Mouse (Mus musculus): Measurements from ENCODE around the gene Srrt. TPM values are rescaled to one million over a fixed set of nuclear protein-coding genes. Genes with fewer than 3 reads are reported as not detected.

The Srrt gene
- polyA plus RNA-seq, 1 experiment from 2014 or later, result 113 TPM

DNA sequence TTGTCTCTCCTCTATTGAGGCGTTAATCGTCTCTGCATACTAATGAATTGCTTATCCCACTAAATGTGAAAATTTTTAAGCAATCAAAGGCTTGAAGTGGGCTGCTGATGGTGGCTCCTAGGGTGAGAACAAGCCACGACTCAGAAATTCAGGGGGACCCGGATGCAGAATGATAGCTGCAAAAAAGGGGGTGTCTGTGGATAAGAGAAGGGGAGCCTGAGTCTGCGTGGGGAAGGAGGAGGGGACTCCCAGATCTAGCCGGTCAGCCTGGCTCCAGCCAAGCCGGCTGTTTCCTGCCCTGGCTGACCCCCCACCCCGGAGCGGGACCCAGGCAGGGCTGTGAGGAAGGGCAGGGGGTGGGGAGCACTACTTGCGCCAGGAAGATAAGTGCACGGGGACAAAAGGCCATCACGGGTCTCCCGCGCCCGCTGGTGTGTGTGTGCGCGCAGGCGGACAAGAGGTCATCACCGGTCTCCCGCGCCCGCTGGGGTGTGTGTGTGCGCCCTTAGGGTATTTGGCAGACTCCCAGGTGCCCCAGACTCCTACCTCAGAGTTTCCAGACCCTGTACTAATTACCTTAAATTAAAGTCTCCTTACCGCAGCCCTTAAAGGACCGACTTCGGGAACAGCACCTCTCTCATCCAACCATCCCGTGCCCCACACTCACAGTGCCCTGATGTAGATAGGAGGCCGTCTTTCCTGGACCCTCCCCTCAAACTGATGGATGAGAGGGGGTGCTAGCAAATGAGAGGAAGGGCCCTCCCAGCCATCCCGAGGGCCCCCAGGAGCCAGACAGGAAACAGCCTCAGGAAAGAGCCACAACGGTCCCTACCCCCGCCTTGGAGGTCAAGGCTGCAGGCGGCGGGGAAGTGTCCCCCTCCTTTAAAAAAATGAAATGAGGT lies 41.3 kb upstream of the Srrt start:
- Histone ChIP-seq H3K9me3 (ENCODE audit: control insufficient read depth, low read length) (no peaks in the 10 kb centered on the region), H3K4me2 (ENCODE audit: low read depth, low read length) (peak overlapping the region; percentile 84), H3K4me1 (ENCODE audit: control insufficient read depth, insufficient read depth, low read length) (peaks cover 49% of the 10 kb centered on the region), H3K4me3 (ENCODE audit: low read length) (peak overlapping the region; percentile 74), H3K36me3 (ENCODE audit: control insufficient read depth, insufficient read depth, low read length) (no peaks in the 10 kb centered on the region), H3K27me3 (replicated peaks; ENCODE audit: control insufficient read depth, insufficient read depth, low read length) (no peaks in the 10 kb centered on the region), H3K9ac (ENCODE audit: low read depth, low read length) (peak overlapping the region; percentile 67), H3K27ac (ENCODE audit: low read length) (peak overlapping the region; percentile 98)
- WGBS, result 1% methylated on average over 33 of the region's 33 CpGs
- no peak for ATAC-seq

DNA sequence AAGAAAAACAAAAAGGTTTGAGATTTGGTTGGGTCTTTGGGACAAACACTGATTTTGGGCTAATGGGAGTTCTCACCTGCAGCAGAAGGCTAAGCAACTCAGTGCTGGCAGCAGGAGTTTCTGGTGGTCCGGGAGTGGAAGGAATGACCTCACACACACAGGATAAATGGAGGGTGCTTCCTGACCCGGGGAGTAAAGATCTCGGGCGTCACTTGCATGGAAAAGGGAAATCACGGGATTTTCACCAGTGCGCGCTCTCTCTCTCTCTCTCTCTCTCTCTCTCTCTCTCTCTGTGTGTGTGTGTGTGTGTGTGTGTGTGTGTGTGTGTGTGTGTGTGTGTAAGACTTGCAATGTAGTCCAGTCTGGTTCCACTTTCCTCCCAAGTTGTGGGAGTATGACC lies 40.4 kb upstream of the Srrt start:
- no peaks in the 10 kb centered on the region for H3K36me3 ChIP-seq (ENCODE audit: control insufficient read depth, insufficient read depth, low read length)
- peaks cover 48% of the 10 kb centered on the region for H3K4me1 ChIP-seq (ENCODE audit: control insufficient read depth, insufficient read depth, low read length)
- no peak for ATAC-seq
- H3K9me3 ChIP-seq (ENCODE audit: control insufficient read depth, low read length), result no peaks in the 10 kb centered on the region
- H3K27me3 ChIP-seq (replicated peaks; ENCODE audit: control insufficient read depth, insufficient read depth, low read length), result no peaks in the 10 kb centered on the region
- peak overlapping the region; percentile 98 for H3K27ac ChIP-seq (ENCODE audit: low read length)
- 14% methylated on average over 7 of the region's 7 CpGs for WGBS
- peak overlapping the region; percentile 67 for H3K9ac ChIP-seq (ENCODE audit: low read depth, low read length)
- H3K4me2 ChIP-seq (ENCODE audit: low read depth, low read length), result peak overlapping the region; percentile 84
- H3K4me3 ChIP-seq (ENCODE audit: low read length), result no peak overlapping the region; the same call in 1 of the 2 replicates

DNA sequence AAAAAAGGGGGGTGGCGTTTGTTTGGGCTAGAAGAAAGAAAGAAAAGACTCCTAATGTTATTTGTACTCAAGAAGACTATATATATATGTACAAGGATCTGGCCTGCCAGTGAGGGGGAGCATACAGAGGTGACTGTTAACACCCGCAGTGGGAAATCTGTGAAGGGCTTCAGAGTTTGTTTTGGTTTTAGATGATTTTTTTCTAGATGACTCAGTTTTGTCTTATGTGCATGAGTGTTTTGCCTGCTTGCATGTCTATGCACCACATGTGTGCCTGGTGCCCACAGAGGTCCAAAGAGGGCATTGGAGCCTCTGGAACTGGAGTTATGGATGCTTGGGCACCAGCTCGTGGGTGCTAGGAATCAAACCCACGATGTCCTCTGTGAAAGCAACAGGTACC lies 39.5 kb upstream of the Srrt start:
- no peaks in the 10 kb centered on the region for H3K9me3 ChIP-seq (ENCODE audit: control insufficient read depth, low read length)
- H3K9ac ChIP-seq (ENCODE audit: low read depth, low read length), result 0 out of 2 replicates have a peak overlapping the region, but pooled peaks have one; percentile 45
- H3K4me1 ChIP-seq (ENCODE audit: control insufficient read depth, insufficient read depth, low read length), result peaks cover 43% of the 10 kb centered on the region
- ATAC-seq, result no peak
- 0 out of 2 replicates have a peak overlapping the region, but pooled peaks have one; percentile 10 for H3K4me2 ChIP-seq (ENCODE audit: low read depth, low read length)
- WGBS, result 67% methylated on average over 4 of the region's 4 CpGs
- H3K4me3 ChIP-seq (ENCODE audit: low read length), result no peak overlapping the region
- H3K27me3 ChIP-seq (replicated peaks; ENCODE audit: control insufficient read depth, insufficient read depth, low read length), result no peaks in the 10 kb centered on the region
- peak overlapping the region; percentile 92 for H3K27ac ChIP-seq (ENCODE audit: low read length)
- H3K36me3 ChIP-seq (ENCODE audit: control insufficient read depth, insufficient read depth, low read length), result no peaks in the 10 kb centered on the region

DNA sequence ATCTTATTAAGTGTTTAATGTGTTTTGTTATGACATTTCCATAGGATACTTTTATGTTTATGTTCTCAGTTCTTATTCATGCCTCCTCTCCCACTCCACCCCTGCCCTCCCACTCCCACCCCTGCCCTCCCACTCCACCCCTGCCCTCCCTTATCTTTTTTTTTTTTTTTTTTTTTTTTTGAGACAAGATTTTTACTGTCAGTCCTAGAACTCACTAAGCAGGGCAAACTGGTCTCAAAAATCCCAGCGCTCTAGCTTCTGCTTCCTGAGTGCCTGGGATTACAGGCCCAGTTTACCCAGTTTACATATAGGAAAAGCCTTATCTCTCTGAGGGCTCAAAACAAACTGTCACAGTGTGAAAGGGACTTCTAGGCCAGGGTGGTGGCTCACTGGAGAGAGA lies 38.9 kb upstream of the Srrt start:
- Histone ChIP-seq H3K4me3 (ENCODE audit: low read length) (peak overlapping the region; percentile 15; the same call in 1 of the 2 replicates), H3K4me1 (ENCODE audit: control insufficient read depth, insufficient read depth, low read length) (peaks cover 37% of the 10 kb centered on the region), H3K27me3 (replicated peaks; ENCODE audit: control insufficient read depth, insufficient read depth, low read length) (no peaks in the 10 kb centered on the region), H3K9me3 (ENCODE audit: control insufficient read depth, low read length) (no peaks in the 10 kb centered on the region), H3K4me2 (ENCODE audit: low read depth, low read length) (peak overlapping the region; percentile 41), H3K36me3 (ENCODE audit: control insufficient read depth, insufficient read depth, low read length) (no peaks in the 10 kb centered on the region), H3K9ac (ENCODE audit: low read depth, low read length) (peak overlapping the region; percentile 45; the same call in 1 of the 2 replicates), H3K27ac (ENCODE audit: low read length) (peak overlapping the region; percentile 92)
- no peak for ATAC-seq
- 50% methylated on average over 1 of the region's 1 CpGs for WGBS

DNA sequence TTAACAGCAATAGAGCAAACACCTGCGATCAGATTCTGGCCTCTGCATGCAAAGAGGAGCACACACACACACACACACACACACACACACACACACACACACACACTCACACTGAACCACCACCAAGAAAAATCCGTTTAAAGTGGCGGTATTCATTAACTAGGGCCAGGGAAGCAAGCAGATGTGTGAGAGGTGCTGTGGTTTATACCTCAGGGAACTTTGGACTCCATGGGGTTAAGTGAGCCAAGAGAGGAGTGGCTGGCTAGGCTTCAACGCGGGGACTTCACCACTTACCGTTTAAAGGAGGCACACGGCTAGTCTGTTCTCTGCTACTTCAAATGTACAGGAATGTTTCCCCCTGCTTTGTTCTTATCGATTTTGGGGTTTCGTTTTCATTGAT lies 38.3 kb upstream of the Srrt start:
- peak; percentile 74 for ATAC-seq
- peak overlapping the region; percentile 15; the same call in 1 of the 2 replicates for H3K4me3 ChIP-seq (ENCODE audit: low read length)
- 14% methylated on average over 9 of the region's 9 CpGs for WGBS
- no peaks in the 10 kb centered on the region for H3K27me3 ChIP-seq (replicated peaks; ENCODE audit: control insufficient read depth, insufficient read depth, low read length)
- no peaks in the 10 kb centered on the region for H3K36me3 ChIP-seq (ENCODE audit: control insufficient read depth, insufficient read depth, low read length)
- H3K4me2 ChIP-seq (ENCODE audit: low read depth, low read length), result peak overlapping the region; percentile 41
- H3K27ac ChIP-seq (ENCODE audit: low read length), result peak overlapping the region; percentile 92
- no peaks in the 10 kb centered on the region for H3K9me3 ChIP-seq (ENCODE audit: control insufficient read depth, low read length)
- no peak overlapping the region for H3K9ac ChIP-seq (ENCODE audit: low read depth, low read length)
- H3K4me1 ChIP-seq (ENCODE audit: control insufficient read depth, insufficient read depth, low read length), result peaks cover 36% of the 10 kb centered on the region

DNA sequence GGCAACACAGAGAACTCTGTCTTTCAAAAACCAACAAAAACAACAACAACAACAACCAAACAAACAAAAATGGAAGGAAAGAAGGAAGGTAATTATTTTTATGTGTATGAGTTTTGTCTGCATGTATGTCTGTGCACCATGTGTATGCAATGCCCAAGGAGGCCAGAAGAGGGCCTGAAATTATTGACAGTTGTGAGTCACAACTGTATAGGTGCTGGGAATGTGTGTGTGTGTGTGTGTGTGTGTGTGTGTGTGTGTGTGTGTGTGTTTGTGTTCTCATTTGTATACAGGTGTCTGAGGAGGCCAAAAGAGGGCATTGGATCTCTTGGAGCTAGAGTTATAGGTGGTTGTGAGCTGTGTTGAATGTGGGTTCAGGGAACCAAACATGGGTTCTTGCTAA lies 36.4 kb upstream of the Srrt start:
- H3K4me1 ChIP-seq (ENCODE audit: control insufficient read depth, insufficient read depth, low read length), result peaks cover 46% of the 10 kb centered on the region
- H3K9ac ChIP-seq (ENCODE audit: low read depth, low read length), result no peak overlapping the region
- no peak overlapping the region for H3K4me2 ChIP-seq (ENCODE audit: low read depth, low read length)
- no peak overlapping the region for H3K4me3 ChIP-seq (ENCODE audit: low read length)
- H3K27me3 ChIP-seq (replicated peaks; ENCODE audit: control insufficient read depth, insufficient read depth, low read length), result no peaks in the 10 kb centered on the region
- no peaks in the 10 kb centered on the region for H3K9me3 ChIP-seq (ENCODE audit: control insufficient read depth, low read length)
- H3K27ac ChIP-seq (ENCODE audit: low read length), result peak overlapping the region; percentile 84
- ATAC-seq, result no peak
- no peaks in the 10 kb centered on the region for H3K36me3 ChIP-seq (ENCODE audit: control insufficient read depth, insufficient read depth, low read length)

DNA sequence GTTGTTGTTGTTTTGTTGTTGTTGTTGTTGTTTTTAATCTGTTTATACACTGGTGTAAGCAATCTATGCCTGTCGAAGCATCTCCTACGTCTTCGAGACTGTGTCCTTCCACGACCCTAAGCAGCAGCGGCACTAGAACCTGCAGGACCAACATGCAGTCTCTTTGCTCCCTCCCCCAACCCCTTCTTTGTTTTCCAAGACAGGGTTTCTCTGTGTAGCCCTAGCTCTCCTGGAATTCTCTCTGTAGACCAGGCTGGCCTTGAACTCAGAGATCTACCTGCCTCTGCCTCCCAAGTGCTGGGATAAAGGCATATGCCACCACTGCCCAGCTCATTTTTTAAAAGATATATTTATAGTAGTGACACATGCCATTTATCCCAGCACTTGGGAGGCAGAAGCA lies 35.9 kb upstream of the Srrt start:
- Histone ChIP-seq H3K9me3 (ENCODE audit: control insufficient read depth, low read length) (no peaks in the 10 kb centered on the region), H3K27ac (ENCODE audit: low read length) (no peak overlapping the region), H3K4me1 (ENCODE audit: control insufficient read depth, insufficient read depth, low read length) (peaks cover 42% of the 10 kb centered on the region), H3K4me3 (ENCODE audit: low read length) (no peak overlapping the region), H3K36me3 (ENCODE audit: control insufficient read depth, insufficient read depth, low read length) (no peaks in the 10 kb centered on the region), H3K27me3 (replicated peaks; ENCODE audit: control insufficient read depth, insufficient read depth, low read length) (no peaks in the 10 kb centered on the region), H3K4me2 (ENCODE audit: low read depth, low read length) (no peak overlapping the region), H3K9ac (ENCODE audit: low read depth, low read length) (no peak overlapping the region)
- no peak for ATAC-seq
- 98% methylated on average over 5 of the region's 5 CpGs for WGBS

DNA sequence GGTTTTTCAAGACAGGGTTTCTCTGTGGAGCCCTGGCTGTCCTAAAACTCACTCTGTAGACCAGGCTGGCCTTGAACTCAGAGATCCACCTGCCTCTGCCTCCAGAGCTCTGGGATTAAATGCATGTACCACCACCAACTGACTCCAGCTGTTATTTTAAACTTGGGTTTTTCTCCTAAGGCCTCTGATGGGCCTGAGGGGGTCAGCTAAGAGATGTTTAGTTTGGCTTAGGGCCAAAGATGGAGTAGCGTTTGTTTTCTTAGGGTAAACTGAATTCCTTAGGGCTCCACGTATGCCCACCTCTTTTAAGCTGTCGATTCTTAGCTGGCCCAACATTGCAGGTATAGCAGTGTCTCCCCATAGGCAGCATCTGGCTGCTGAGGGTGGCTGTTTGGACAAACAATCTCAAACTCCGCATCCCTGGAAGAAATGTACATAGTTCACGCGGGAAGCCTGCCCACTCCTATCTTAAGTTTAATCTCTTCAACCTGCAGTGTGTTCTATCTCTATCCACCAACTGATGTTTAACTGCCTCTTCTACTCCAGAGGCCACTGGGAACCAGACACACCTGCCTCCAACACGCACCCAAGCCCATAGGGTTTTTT lies 35.0 kb upstream of the Srrt start:
- no peak for ATAC-seq
- H3K36me3 ChIP-seq (ENCODE audit: control insufficient read depth, insufficient read depth, low read length), result no peaks in the 10 kb centered on the region
- H3K9me3 ChIP-seq (ENCODE audit: control insufficient read depth, low read length), result no peaks in the 10 kb centered on the region
- no peak overlapping the region for H3K4me2 ChIP-seq (ENCODE audit: low read depth, low read length)
- no peak overlapping the region for H3K27ac ChIP-seq (ENCODE audit: low read length)
- H3K4me1 ChIP-seq (ENCODE audit: control insufficient read depth, insufficient read depth, low read length), result peaks cover 37% of the 10 kb centered on the region
- H3K9ac ChIP-seq (ENCODE audit: low read depth, low read length), result no peak overlapping the region
- H3K27me3 ChIP-seq (replicated peaks; ENCODE audit: control insufficient read depth, insufficient read depth, low read length), result no peaks in the 10 kb centered on the region
- whole genome bisulfite sequencing, result 44% methylated on average over 7 of the region's 7 CpGs
- H3K4me3 ChIP-seq (ENCODE audit: low read length), result no peak overlapping the region

DNA sequence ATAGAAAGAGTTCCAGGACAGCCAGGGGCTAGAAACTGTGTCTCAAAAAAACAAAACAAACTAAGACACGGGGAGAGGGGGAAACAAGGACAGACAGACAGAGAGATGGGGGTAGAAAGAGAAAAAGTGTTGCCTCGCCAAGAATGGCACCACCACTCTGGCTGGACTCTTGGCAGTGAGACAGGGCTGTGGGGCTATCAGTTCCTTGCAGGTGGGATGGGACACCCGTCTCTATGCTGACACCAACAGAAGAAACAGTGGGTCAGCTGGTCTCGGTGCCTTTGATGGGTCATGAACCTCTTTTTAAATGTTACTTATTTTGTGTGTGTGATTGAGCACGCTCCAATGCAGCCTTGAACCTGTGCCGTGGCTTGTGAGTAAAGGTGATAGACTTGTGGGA lies 32.7 kb upstream of the Srrt start:
- Histone ChIP-seq H3K27ac (ENCODE audit: low read length) (peak overlapping the region; percentile 90), H3K4me2 (ENCODE audit: low read depth, low read length) (no peak overlapping the region), H3K4me1 (ENCODE audit: control insufficient read depth, insufficient read depth, low read length) (peaks cover 35% of the 10 kb centered on the region), H3K9ac (ENCODE audit: low read depth, low read length) (0 out of 2 replicates have a peak overlapping the region, but pooled peaks have one; percentile 73), H3K4me3 (ENCODE audit: low read length) (no peak overlapping the region), H3K36me3 (ENCODE audit: control insufficient read depth, insufficient read depth, low read length) (no peaks in the 10 kb centered on the region), H3K27me3 (replicated peaks; ENCODE audit: control insufficient read depth, insufficient read depth, low read length) (no peaks in the 10 kb centered on the region), H3K9me3 (ENCODE audit: control insufficient read depth, low read length) (no peaks in the 10 kb centered on the region)
- no peak for ATAC-seq
- 79% methylated on average over 6 of the region's 6 CpGs for WGBS
